Mouse (Mus musculus): ENCODE data around the gene Anks1. TPM values are rescaled to one million over a fixed set of nuclear protein-coding genes. Genes with fewer than 3 reads are reported as not detected.
A peak's percentile ranks its signal among the peaks of the same experiment; 100 is the strongest.

The Anks1 gene
- polyA plus RNA-seq, 1 experiment = 16.1 TPM

DNA sequence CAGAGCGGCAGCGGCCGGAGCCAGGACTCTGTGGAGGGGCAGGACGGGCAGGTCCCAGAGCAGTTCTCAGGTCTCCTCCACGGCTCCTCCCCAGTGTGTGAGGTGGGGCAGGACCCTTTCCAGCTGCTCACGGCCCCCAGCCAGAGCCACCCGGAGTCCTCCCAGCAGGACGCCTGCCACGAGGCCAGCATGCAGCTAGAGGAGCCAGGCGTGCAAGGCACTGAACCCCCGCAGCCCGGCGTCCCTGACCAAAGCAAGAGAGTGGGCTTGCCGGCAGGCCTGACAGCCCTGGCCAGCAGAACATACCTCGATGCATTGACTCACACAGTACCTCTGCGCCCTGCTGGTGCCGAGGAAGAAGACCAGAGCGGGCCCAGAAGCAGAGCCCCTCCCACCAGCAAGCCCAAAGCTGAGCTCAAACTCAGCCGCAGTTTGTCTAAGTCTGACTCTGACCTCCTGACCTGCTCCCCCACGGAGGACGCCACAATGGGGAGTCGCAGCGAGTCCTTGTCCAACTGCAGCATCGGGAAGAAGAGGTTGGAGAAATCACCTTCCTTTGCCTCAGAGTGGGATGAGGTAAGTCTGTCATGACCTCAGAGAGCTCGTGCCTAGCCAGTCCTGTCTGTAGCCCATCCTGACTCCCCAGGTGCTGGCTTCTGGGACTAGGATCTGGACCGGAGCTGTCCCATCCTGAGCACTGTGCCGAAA lies 98.9 kb downstream of the Anks1 start:
- Histone ChIP-seq H3K4me3 (ENCODE audit: control insufficient read depth, low read depth, low read length) (no peak overlapping the region; the same call in 1 of the 2 replicates), H3K27me3 (ENCODE audit: control insufficient read depth, insufficient read depth, low read length) (no peaks in the 10 kb centered on the region), H3K36me3 (ENCODE audit: control insufficient read depth, insufficient read depth, low read length) (no peaks in the 10 kb centered on the region), H3K4me1 (ENCODE audit: control insufficient read depth, insufficient read depth, low read length) (peaks cover 3% of the 10 kb centered on the region; the same call in 1 of the 2 replicates), H3K27ac (ENCODE audit: control insufficient read depth, insufficient read depth, low read depth, low read length) (0 out of 2 replicates have a peak overlapping the region, but pooled peaks have one; percentile 4)
- TF ChIP-seq CTCF (IDR thresholded peaks at IDR 0.05; ENCODE audit: control insufficient read depth, insufficient read depth, insufficient replicate concordance, low read depth, low read length) (no peak), POLR2A (IDR thresholded peaks at IDR 0.05; ENCODE audit: control insufficient read depth, low read depth, low read length) (no peak)

DNA sequence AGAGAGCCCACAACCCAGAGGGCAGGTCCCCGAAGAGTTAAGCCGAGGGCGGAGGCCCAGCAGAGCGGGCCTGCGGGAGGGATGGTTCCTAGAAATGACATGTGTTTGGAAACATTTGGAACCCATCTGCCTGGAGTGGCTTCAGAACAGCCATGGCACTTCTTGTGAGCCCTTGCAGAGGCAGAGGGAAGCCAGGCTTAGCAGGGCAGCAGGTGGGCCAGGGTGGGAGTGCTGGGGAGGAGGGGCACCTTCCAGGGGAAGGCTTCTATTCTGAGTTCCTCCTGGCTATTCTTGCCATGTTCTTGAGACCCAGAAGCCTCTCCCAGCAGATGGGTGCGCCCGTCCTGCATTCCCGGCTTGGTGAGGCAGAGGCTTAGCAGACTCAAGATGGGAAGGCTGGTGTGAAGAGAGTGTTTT lies 99.5 kb downstream of the Anks1 start:
- Histone ChIP-seq H3K27ac (ENCODE audit: control insufficient read depth, insufficient read depth, low read depth, low read length) (0 out of 2 replicates have a peak overlapping the region, but pooled peaks have one; percentile 4), H3K4me3 (ENCODE audit: control insufficient read depth, low read depth, low read length) (no peak overlapping the region; the same call in 1 of the 2 replicates), H3K27me3 (ENCODE audit: control insufficient read depth, insufficient read depth, low read length) (no peaks in the 10 kb centered on the region), H3K36me3 (ENCODE audit: control insufficient read depth, insufficient read depth, low read length) (no peaks in the 10 kb centered on the region), H3K4me1 (ENCODE audit: control insufficient read depth, insufficient read depth, low read length) (peaks cover 3% of the 10 kb centered on the region; the same call in 1 of the 2 replicates)
- TF ChIP-seq POLR2A (IDR thresholded peaks at IDR 0.05; ENCODE audit: control insufficient read depth, low read depth, low read length) = no peak
- TF ChIP-seq CTCF (IDR thresholded peaks at IDR 0.05; ENCODE audit: control insufficient read depth, insufficient read depth, insufficient replicate concordance, low read depth, low read length) = no peak

DNA sequence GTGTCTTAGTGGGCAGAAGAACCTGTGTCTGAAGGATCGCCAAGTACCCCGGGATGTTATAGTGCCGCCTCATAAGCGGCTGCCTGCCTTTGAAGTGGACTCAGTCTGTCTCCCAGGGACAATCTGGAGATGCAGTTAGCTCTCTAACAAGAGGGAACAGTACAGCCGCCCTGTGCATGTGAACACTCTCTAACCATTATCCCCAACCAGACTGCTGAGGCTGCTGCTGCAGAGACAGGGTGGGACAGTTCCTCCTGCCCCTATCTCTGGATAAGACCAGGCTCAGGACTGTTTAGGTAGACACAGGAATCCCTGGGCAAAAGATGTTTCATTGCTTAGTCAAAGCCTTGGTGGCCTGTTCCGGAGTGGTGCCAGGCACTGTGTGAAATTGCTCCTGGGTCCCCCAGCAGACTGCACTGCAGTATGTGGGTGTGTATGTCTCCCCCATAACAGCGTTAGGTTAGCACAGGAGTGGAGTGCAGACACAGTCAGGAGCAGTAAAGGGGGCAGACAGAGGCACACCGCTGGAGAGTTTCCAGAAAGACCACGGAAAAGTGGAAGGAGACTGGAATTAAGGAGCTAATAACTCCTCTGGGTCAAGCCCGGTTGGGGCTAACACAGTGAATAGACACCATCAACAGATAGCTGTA lies 100.1 kb downstream of the Anks1 start:
- no peak for TF ChIP-seq POLR2A (IDR thresholded peaks at IDR 0.05; ENCODE audit: control insufficient read depth, low read depth, low read length)
- no peak for TF ChIP-seq CTCF (IDR thresholded peaks at IDR 0.05; ENCODE audit: control insufficient read depth, insufficient read depth, insufficient replicate concordance, low read depth, low read length)
- Histone ChIP-seq H3K4me1 (ENCODE audit: control insufficient read depth, insufficient read depth, low read length) (peaks cover 3% of the 10 kb centered on the region; the same call in 1 of the 2 replicates), H3K36me3 (ENCODE audit: control insufficient read depth, insufficient read depth, low read length) (no peaks in the 10 kb centered on the region), H3K27me3 (ENCODE audit: control insufficient read depth, insufficient read depth, low read length) (no peaks in the 10 kb centered on the region), H3K4me3 (ENCODE audit: control insufficient read depth, low read depth, low read length) (no peak overlapping the region), H3K27ac (ENCODE audit: control insufficient read depth, insufficient read depth, low read depth, low read length) (no peak overlapping the region)

DNA sequence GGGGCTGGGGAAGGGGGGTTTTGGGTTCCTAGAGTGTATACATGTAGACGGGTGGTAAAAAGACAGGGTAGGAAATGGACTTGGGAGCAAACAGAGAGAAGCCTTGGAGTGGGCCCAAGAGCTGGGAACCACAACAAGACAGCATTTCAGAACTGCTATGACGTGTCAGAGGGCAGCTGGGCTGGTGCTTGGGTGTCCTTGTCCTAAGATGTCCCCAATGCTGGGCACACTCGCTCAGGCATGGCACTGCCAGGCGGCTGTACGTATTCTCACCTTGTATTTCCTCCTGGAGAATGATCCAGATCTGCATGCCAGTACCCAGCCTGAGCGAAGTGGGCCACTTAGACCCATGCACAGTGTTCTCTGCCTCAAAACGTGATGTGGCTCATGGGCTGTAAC lies 100.6 kb downstream of the Anks1 start:
- Histone ChIP-seq H3K27me3 (ENCODE audit: control insufficient read depth, insufficient read depth, low read length) (no peaks in the 10 kb centered on the region), H3K27ac (ENCODE audit: control insufficient read depth, insufficient read depth, low read depth, low read length) (no peak overlapping the region), H3K36me3 (ENCODE audit: control insufficient read depth, insufficient read depth, low read length) (no peaks in the 10 kb centered on the region), H3K4me1 (ENCODE audit: control insufficient read depth, insufficient read depth, low read length) (peaks cover 3% of the 10 kb centered on the region; the same call in 1 of the 2 replicates), H3K4me3 (ENCODE audit: control insufficient read depth, low read depth, low read length) (no peak overlapping the region)
- TF ChIP-seq POLR2A (IDR thresholded peaks at IDR 0.05; ENCODE audit: control insufficient read depth, low read depth, low read length) = no peak
- no peak for TF ChIP-seq CTCF (IDR thresholded peaks at IDR 0.05; ENCODE audit: control insufficient read depth, insufficient read depth, insufficient replicate concordance, low read depth, low read length)

DNA sequence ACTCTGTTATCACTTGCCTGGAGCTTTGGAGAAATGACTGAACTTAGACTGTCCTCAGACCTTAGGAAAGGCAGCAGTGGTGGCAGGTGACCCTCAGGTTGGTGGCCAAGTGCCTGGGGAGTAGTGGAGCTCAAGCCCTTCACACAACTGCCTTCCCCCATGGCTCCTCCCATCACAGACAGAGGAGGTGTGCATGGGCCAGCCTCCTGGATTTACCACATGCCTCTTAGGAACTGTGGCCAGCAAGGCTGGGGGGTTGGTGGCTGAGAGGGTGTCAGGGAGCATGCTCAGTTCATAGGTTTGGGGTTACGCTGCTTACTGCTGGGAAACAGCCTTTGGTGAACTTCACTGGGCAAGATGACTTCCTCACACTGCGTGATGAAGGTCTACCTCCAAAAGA lies 101.8 kb downstream of the Anks1 start:
- no peak for TF ChIP-seq POLR2A (IDR thresholded peaks at IDR 0.05; ENCODE audit: control insufficient read depth, low read depth, low read length)
- TF ChIP-seq CTCF (IDR thresholded peaks at IDR 0.05; ENCODE audit: control insufficient read depth, insufficient read depth, insufficient replicate concordance, low read depth, low read length) = no peak
- no peaks in the 10 kb centered on the region for H3K36me3 ChIP-seq (ENCODE audit: control insufficient read depth, insufficient read depth, low read length)
- H3K4me3 ChIP-seq (ENCODE audit: control insufficient read depth, low read depth, low read length) = no peak overlapping the region
- no peaks in the 10 kb centered on the region for H3K27me3 ChIP-seq (ENCODE audit: control insufficient read depth, insufficient read depth, low read length)
- peaks cover 3% of the 10 kb centered on the region; the same call in 1 of the 2 replicates for H3K4me1 ChIP-seq (ENCODE audit: control insufficient read depth, insufficient read depth, low read length)
- H3K27ac ChIP-seq (ENCODE audit: control insufficient read depth, insufficient read depth, low read depth, low read length) = no peak overlapping the region

DNA sequence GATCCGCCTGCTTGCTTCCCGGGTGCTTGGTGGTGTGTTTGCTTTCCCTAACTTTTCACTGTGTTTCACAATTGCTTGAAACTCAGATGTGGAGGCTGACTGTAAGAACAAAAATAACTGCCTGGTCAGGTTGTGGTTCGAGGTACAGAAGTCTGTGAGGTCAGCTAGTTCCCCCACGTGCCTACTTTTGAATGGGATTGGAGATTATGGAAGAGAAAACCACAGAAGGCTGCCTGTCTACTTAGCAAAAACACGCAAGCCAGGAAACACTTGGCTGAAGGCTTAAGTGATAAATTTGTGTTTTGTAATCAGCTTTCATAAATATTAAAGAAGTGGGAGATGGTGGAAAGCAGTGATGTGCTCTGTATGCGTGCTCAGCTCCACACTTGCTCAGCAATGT lies 103.7 kb downstream of the Anks1 start:
- H3K27ac ChIP-seq (ENCODE audit: control insufficient read depth, insufficient read depth, low read depth, low read length) = no peak overlapping the region
- TF ChIP-seq POLR2A (IDR thresholded peaks at IDR 0.05; ENCODE audit: control insufficient read depth, low read depth, low read length) (no peak), CTCF (IDR thresholded peaks at IDR 0.05; ENCODE audit: control insufficient read depth, insufficient read depth, insufficient replicate concordance, low read depth, low read length) (no peak)
- no peak overlapping the region for H3K4me3 ChIP-seq (ENCODE audit: control insufficient read depth, low read depth, low read length)
- H3K27me3 ChIP-seq (ENCODE audit: control insufficient read depth, insufficient read depth, low read length) = no peaks in the 10 kb centered on the region
- no peaks in the 10 kb centered on the region; the same call in 1 of the 2 replicates for H3K4me1 ChIP-seq (ENCODE audit: control insufficient read depth, insufficient read depth, low read length)
- no peaks in the 10 kb centered on the region for H3K36me3 ChIP-seq (ENCODE audit: control insufficient read depth, insufficient read depth, low read length)

DNA sequence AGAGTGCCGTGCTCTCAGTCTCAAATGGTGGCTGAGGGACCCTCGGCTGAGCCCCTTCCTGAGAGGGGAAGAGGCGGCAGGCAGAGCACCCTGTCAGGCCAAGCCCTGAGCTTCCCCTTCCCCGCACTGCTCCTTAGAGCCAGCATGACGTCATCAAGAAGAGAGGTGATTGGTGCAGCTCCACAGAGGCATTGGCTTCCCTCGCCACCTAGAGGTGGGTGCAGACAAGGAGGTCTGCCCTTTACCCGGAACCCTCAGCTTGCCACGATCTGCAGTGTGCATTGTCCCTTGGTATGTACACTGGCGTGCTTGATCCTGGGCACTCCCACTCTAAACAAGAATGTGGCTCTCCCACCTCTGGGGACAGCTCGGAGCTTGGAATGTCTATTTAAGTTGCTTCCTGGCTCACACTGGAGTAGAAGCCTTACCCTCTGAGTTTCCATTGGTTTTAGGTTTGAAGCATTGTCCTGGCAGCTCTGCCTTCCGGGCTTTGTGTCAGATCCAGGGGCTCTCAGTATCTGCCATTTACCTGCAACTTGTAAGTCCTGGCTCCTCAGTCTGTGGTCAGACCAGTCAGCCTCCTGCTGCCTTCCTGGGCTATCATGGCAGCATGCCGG lies 104.3 kb downstream of the Anks1 start:
- H3K4me3 ChIP-seq (ENCODE audit: control insufficient read depth, low read depth, low read length) = no peak overlapping the region

More for the DNA sequence above, 104.3 kb downstream of the Anks1 start:
- H3K27ac ChIP-seq (ENCODE audit: control insufficient read depth, insufficient read depth, low read depth, low read length) = no peak overlapping the region
- no peaks in the 10 kb centered on the region; the same call in 1 of the 2 replicates for H3K4me1 ChIP-seq (ENCODE audit: control insufficient read depth, insufficient read depth, low read length)
- H3K36me3 ChIP-seq (ENCODE audit: control insufficient read depth, insufficient read depth, low read length) = no peaks in the 10 kb centered on the region
- H3K27me3 ChIP-seq (ENCODE audit: control insufficient read depth, insufficient read depth, low read length) = no peaks in the 10 kb centered on the region
- TF ChIP-seq CTCF (IDR thresholded peaks at IDR 0.05; ENCODE audit: control insufficient read depth, insufficient read depth, insufficient replicate concordance, low read depth, low read length) (peak; percentile 44; the same call in 1 of the 2 replicates), POLR2A (IDR thresholded peaks at IDR 0.05; ENCODE audit: control insufficient read depth, low read depth, low read length) (no peak)
